Mouse (Mus musculus): ENCODE data around the gene Anks6. TPM values are rescaled to one million over a fixed set of nuclear protein-coding genes. Genes with fewer than 3 reads are reported as not detected.

The Anks6 gene
- polyA plus RNA-seq, 1 experiment from 2014 or later, result 3.6 TPM

- ATAC-seq (ENCODE audit: low read depth), result no peak
- H3K27me3 ChIP-seq (ENCODE audit: control insufficient read depth, insufficient read depth, low read length), result no peaks in the 10 kb centered on the region
- H3K4me1 ChIP-seq (ENCODE audit: control insufficient read depth, insufficient read depth, low read length), result 0 out of 2 replicates have a peak, but pooled peaks cover 5% of the 10 kb centered on the region
- no peak overlapping the region for H3K4me3 ChIP-seq (ENCODE audit: low read depth, low read length)
- WGBS, result 79% methylated on average over 14 of the region's 14 CpGs
- no peak overlapping the region for H3K9ac ChIP-seq (replicated peaks; ENCODE audit: low read depth, low read length)
- H3K4me2 ChIP-seq (ENCODE audit: low read depth, low read length), result no peak overlapping the region
- no peaks in the 10 kb centered on the region for H3K36me3 ChIP-seq (ENCODE audit: control insufficient read depth, insufficient read depth, low read length)
- H3K9me3 ChIP-seq (ENCODE audit: control insufficient read depth, low read length), result no peaks in the 10 kb centered on the region
- H3K27ac ChIP-seq (ENCODE audit: low read depth, low read length), result no peak overlapping the region
Observed at GRCm38 (mm10) chr4:47035536-47035935, 21.7 kb downstream of the Anks6 start.

- no peak overlapping the region for H3K4me2 ChIP-seq (ENCODE audit: low read depth, low read length)
- H3K4me1 ChIP-seq (ENCODE audit: control insufficient read depth, insufficient read depth, low read length), result 0 out of 2 replicates have a peak, but pooled peaks cover 5% of the 10 kb centered on the region
- no peaks in the 10 kb centered on the region for H3K27me3 ChIP-seq (ENCODE audit: control insufficient read depth, insufficient read depth, low read length)
- no peak overlapping the region for H3K9ac ChIP-seq (replicated peaks; ENCODE audit: low read depth, low read length)
- no peak for ATAC-seq (ENCODE audit: low read depth)
- H3K4me3 ChIP-seq (ENCODE audit: low read depth, low read length), result no peak overlapping the region
- H3K36me3 ChIP-seq (ENCODE audit: control insufficient read depth, insufficient read depth, low read length), result no peaks in the 10 kb centered on the region
- H3K9me3 ChIP-seq (ENCODE audit: control insufficient read depth, low read length), result no peaks in the 10 kb centered on the region
- H3K27ac ChIP-seq (ENCODE audit: low read depth, low read length), result no peak overlapping the region
- WGBS, result 77% methylated on average over 8 of the region's 8 CpGs
Observed at GRCm38 (mm10) chr4:47032171-47032570, 25.1 kb downstream of the Anks6 start.

- Histone ChIP-seq H3K27me3 (ENCODE audit: control insufficient read depth, insufficient read depth, low read length) (no peaks in the 10 kb centered on the region), H3K4me2 (ENCODE audit: low read depth, low read length) (no peak overlapping the region), H3K27ac (ENCODE audit: low read depth, low read length) (no peak overlapping the region), H3K9me3 (ENCODE audit: control insufficient read depth, low read length) (no peaks in the 10 kb centered on the region), H3K36me3 (ENCODE audit: control insufficient read depth, insufficient read depth, low read length) (peaks cover 8% of the 10 kb centered on the region; the same call in 1 of the 2 replicates), H3K4me1 (ENCODE audit: control insufficient read depth, insufficient read depth, low read length) (no peaks in the 10 kb centered on the region), H3K9ac (replicated peaks; ENCODE audit: low read depth, low read length) (no peak overlapping the region), H3K4me3 (ENCODE audit: low read depth, low read length) (no peak overlapping the region)
- WGBS, result 82% methylated on average over 5 of the region's 5 CpGs
- no peak for ATAC-seq (ENCODE audit: low read depth)
Observed at GRCm38 (mm10) chr4:47028791-47029190, 28.4 kb downstream of the Anks6 start.

GRCm38 (mm10) chr4:47023949-47024348 lies 33.3 kb downstream of the Anks6 start:
- H3K36me3 ChIP-seq (ENCODE audit: control insufficient read depth, insufficient read depth, low read length), result peaks cover 8% of the 10 kb centered on the region; the same call in 1 of the 2 replicates
- H3K27me3 ChIP-seq (ENCODE audit: control insufficient read depth, insufficient read depth, low read length), result no peaks in the 10 kb centered on the region
- no peak overlapping the region for H3K27ac ChIP-seq (ENCODE audit: low read depth, low read length)
- no peak overlapping the region for H3K4me2 ChIP-seq (ENCODE audit: low read depth, low read length)
- no peaks in the 10 kb centered on the region for H3K9me3 ChIP-seq (ENCODE audit: control insufficient read depth, low read length)
- 77% methylated on average over 6 of the region's 6 CpGs for WGBS
- no peak for ATAC-seq (ENCODE audit: low read depth)
- no peak overlapping the region for H3K9ac ChIP-seq (replicated peaks; ENCODE audit: low read depth, low read length)
- no peak overlapping the region for H3K4me3 ChIP-seq (ENCODE audit: low read depth, low read length)
- H3K4me1 ChIP-seq (ENCODE audit: control insufficient read depth, insufficient read depth, low read length), result no peaks in the 10 kb centered on the region

- Histone ChIP-seq H3K36me3 (ENCODE audit: control insufficient read depth, insufficient read depth, low read length) (peaks cover 8% of the 10 kb centered on the region; the same call in 1 of the 2 replicates), H3K9me3 (ENCODE audit: control insufficient read depth, low read length) (no peaks in the 10 kb centered on the region), H3K4me2 (ENCODE audit: low read depth, low read length) (no peak overlapping the region), H3K27ac (ENCODE audit: low read depth, low read length) (no peak overlapping the region), H3K9ac (replicated peaks; ENCODE audit: low read depth, low read length) (no peak overlapping the region), H3K27me3 (ENCODE audit: control insufficient read depth, insufficient read depth, low read length) (no peaks in the 10 kb centered on the region), H3K4me3 (ENCODE audit: low read depth, low read length) (no peak overlapping the region), H3K4me1 (ENCODE audit: control insufficient read depth, insufficient read depth, low read length) (no peaks in the 10 kb centered on the region)
- no peak for ATAC-seq (ENCODE audit: low read depth)
- 85% methylated on average over 10 of the region's 10 CpGs for WGBS
Observed at GRCm38 (mm10) chr4:47022804-47023603, 34.2 kb downstream of the Anks6 start.

GRCm38 (mm10) chr4:47020563-47020962 lies 36.7 kb downstream of the Anks6 start:
- Histone ChIP-seq H3K9me3 (ENCODE audit: control insufficient read depth, low read length) (no peaks in the 10 kb centered on the region), H3K27ac (ENCODE audit: low read depth, low read length) (no peak overlapping the region), H3K27me3 (ENCODE audit: control insufficient read depth, insufficient read depth, low read length) (no peaks in the 10 kb centered on the region), H3K4me3 (ENCODE audit: low read depth, low read length) (no peak overlapping the region), H3K36me3 (ENCODE audit: control insufficient read depth, insufficient read depth, low read length) (0 out of 2 replicates have a peak, but pooled peaks cover 5% of the 10 kb centered on the region), H3K4me2 (ENCODE audit: low read depth, low read length) (no peak overlapping the region), H3K4me1 (ENCODE audit: control insufficient read depth, insufficient read depth, low read length) (no peaks in the 10 kb centered on the region), H3K9ac (replicated peaks; ENCODE audit: low read depth, low read length) (no peak overlapping the region)
- no peak for ATAC-seq (ENCODE audit: low read depth)
- WGBS, result 10% methylated on average over 5 of the region's 5 CpGs

GRCm38 (mm10) chr4:47015156-47015555 lies 42.1 kb downstream of the Anks6 start:
- H3K27me3 ChIP-seq (ENCODE audit: control insufficient read depth, insufficient read depth, low read length), result no peaks in the 10 kb centered on the region
- no peaks in the 10 kb centered on the region for H3K36me3 ChIP-seq (ENCODE audit: control insufficient read depth, insufficient read depth, low read length)
- no peak overlapping the region for H3K27ac ChIP-seq (ENCODE audit: low read depth, low read length)
- WGBS, result 37% methylated on average over 3 of the region's 3 CpGs
- no peak overlapping the region for H3K4me2 ChIP-seq (ENCODE audit: low read depth, low read length)
- no peak for ATAC-seq (ENCODE audit: low read depth)
- 0 out of 2 replicates have a peak, but pooled peaks cover 6% of the 10 kb centered on the region for H3K4me1 ChIP-seq (ENCODE audit: control insufficient read depth, insufficient read depth, low read length)
- H3K4me3 ChIP-seq (ENCODE audit: low read depth, low read length), result no peak overlapping the region
- H3K9me3 ChIP-seq (ENCODE audit: control insufficient read depth, low read length), result no peaks in the 10 kb centered on the region
- no peak overlapping the region for H3K9ac ChIP-seq (replicated peaks; ENCODE audit: low read depth, low read length)

- Histone ChIP-seq H3K36me3 (ENCODE audit: control insufficient read depth, insufficient read depth, low read length) (no peaks in the 10 kb centered on the region), H3K4me2 (ENCODE audit: low read depth, low read length) (no peak overlapping the region), H3K9ac (replicated peaks; ENCODE audit: low read depth, low read length) (no peak overlapping the region), H3K4me1 (ENCODE audit: control insufficient read depth, insufficient read depth, low read length) (0 out of 2 replicates have a peak, but pooled peaks cover 6% of the 10 kb centered on the region), H3K9me3 (ENCODE audit: control insufficient read depth, low read length) (no peaks in the 10 kb centered on the region), H3K4me3 (ENCODE audit: low read depth, low read length) (no peak overlapping the region), H3K27ac (ENCODE audit: low read depth, low read length) (no peak overlapping the region), H3K27me3 (ENCODE audit: control insufficient read depth, insufficient read depth, low read length) (no peaks in the 10 kb centered on the region)
- WGBS, result 49% methylated on average over 10 of the region's 10 CpGs
- no peak for ATAC-seq (ENCODE audit: low read depth)
Observed at GRCm38 (mm10) chr4:47012476-47012875, 44.8 kb downstream of the Anks6 start.

- H3K4me2 ChIP-seq (ENCODE audit: low read depth, low read length), result no peak overlapping the region
- WGBS, result 57% methylated on average over 12 of the region's 12 CpGs
- H3K9me3 ChIP-seq (ENCODE audit: control insufficient read depth, low read length), result no peaks in the 10 kb centered on the region
- H3K9ac ChIP-seq (replicated peaks; ENCODE audit: low read depth, low read length), result no peak overlapping the region
- no peaks in the 10 kb centered on the region for H3K27me3 ChIP-seq (ENCODE audit: control insufficient read depth, insufficient read depth, low read length)
- H3K4me1 ChIP-seq (ENCODE audit: control insufficient read depth, insufficient read depth, low read length), result 0 out of 2 replicates have a peak, but pooled peaks cover 6% of the 10 kb centered on the region
- H3K4me3 ChIP-seq (ENCODE audit: low read depth, low read length), result no peak overlapping the region
- H3K36me3 ChIP-seq (ENCODE audit: control insufficient read depth, insufficient read depth, low read length), result no peaks in the 10 kb centered on the region
- ATAC-seq (ENCODE audit: low read depth), result no peak
- no peak overlapping the region for H3K27ac ChIP-seq (ENCODE audit: low read depth, low read length)
Observed at GRCm38 (mm10) chr4:47010400-47011231, 46.6 kb downstream of the Anks6 start.
